Comparison of ENCODE assay signal across 26 mouse cellular contexts in genomic region chr17:5312307-5312706, GRCm38 (mm10).
A peak's percentile ranks its signal among the peaks of the same experiment; 100 is the strongest.
DNase-seq lines count a peak whose midpoint lies in the region; ATAC-seq and TF ChIP-seq lines count a peak whose summit lies in the region.
"Had no signal": no experiment of that assay in that cellular context is flagged by ENCODE, and none has a peak within 500 bp of the region (broad histone marks: within the 10 kb centered on the region; RNA-seq: fewer than 3 reads in every experiment).

No protein-coding gene starts in this region.

- 86% methylated on average over 5 of the region's 5 CpGs for WGBS in embryonic facial prominence, embryonic 14.5 days
- 95% methylated on average over 5 of the region's 5 CpGs for WGBS in embryonic facial prominence, embryonic 10.5 days
- 43% methylated on average over 5 of the region's 5 CpGs for WGBS in forebrain, embryonic 15.5 days
- WGBS in forebrain, embryonic 16.5 days: 50% methylated on average over 5 of the region's 5 CpGs
- 64% methylated on average over 5 of the region's 5 CpGs for WGBS in kidney, adult 2 months
- 76% methylated on average over 5 of the region's 5 CpGs for WGBS in midbrain, embryonic 14.5 days
- WGBS in midbrain, embryonic 13.5 days: 68% methylated on average over 5 of the region's 5 CpGs

- no peak for ATAC-seq in embryonic facial prominence, embryonic 14.5 days (ENCODE audit: low read depth)
- ATAC-seq in forebrain, embryonic 15.5 days (replicated peaks): no peak
- no peak for ATAC-seq in forebrain, embryonic 16.5 days
- ATAC-seq in midbrain, embryonic 14.5 days (ENCODE audit: low FRiP score, low TSS enrichment): no peak
- ATAC-seq in midbrain, embryonic 13.5 days: no peak
- ATAC-seq: activated CD4-positive, CD25-positive, alpha-beta regulatory T cell, adult 4 months; hindbrain, embryonic 16.5 days; intestine, embryonic 15.5 days had no signal

- H3K4me2 ChIP-seq in embryonic facial prominence, embryonic 14.5 days (ENCODE audit: low read depth, low read length): no peak overlapping the region
- no peak overlapping the region for H3K4me2 ChIP-seq in forebrain, embryonic 15.5 days (replicated peaks)
- no peak overlapping the region for H3K4me2 ChIP-seq in forebrain, embryonic 16.5 days (ENCODE audit: low read length)
- no peak overlapping the region for H3K4me2 ChIP-seq in midbrain, embryonic 14.5 days (ENCODE audit: low read length)
- no peak overlapping the region for H3K4me2 ChIP-seq in midbrain, embryonic 13.5 days (replicated peaks)
- H3K4me2 ChIP-seq: embryonic facial prominence, embryonic 13.5 days; heart, embryonic 12.5 days; heart, embryonic 15.5 days; hindbrain, embryonic 13.5 days; intestine, embryonic 15.5 days had no signal

- TF ChIP-seq CTCF in kidney, adult 2 months (conservative IDR thresholded peaks at IDR 0.05; ENCODE audit: insufficient read depth, insufficient read length, low read depth, low read length): no peak

- H3K36me3 ChIP-seq in embryonic facial prominence, embryonic 14.5 days (ENCODE audit: control insufficient read depth, insufficient read depth, low read length): peaks cover 37% of the 10 kb centered on the region
- H3K36me3 ChIP-seq in embryonic facial prominence, embryonic 10.5 days (replicated peaks): peaks cover 69% of the 10 kb centered on the region
- 0 out of 2 replicates have a peak, but pooled peaks cover 3% of the 10 kb centered on the region for H3K36me3 ChIP-seq in forebrain, embryonic 15.5 days
- peaks cover 2% of the 10 kb centered on the region; the same call in 1 of the 2 replicates for H3K36me3 ChIP-seq in forebrain, embryonic 16.5 days (ENCODE audit: control insufficient read depth, insufficient read depth)
- H3K36me3 ChIP-seq in kidney, adult 2 months (ENCODE audit: control insufficient read depth, insufficient read depth, low read length): no peaks in the 10 kb centered on the region; the same call in 1 of the 2 replicates
- H3K36me3 ChIP-seq in midbrain, embryonic 14.5 days (ENCODE audit: control insufficient read depth, insufficient read depth, low read length): peaks cover 21% of the 10 kb centered on the region
- H3K36me3 ChIP-seq in midbrain, embryonic 13.5 days: peaks cover 40% of the 10 kb centered on the region
- H3K36me3 ChIP-seq: intestine, embryonic 15.5 days had no signal

- H3K9ac ChIP-seq in embryonic facial prominence, embryonic 14.5 days (ENCODE audit: low read depth, low read length): no peak overlapping the region
- no peak overlapping the region for H3K9ac ChIP-seq in forebrain, embryonic 15.5 days (replicated peaks)
- H3K9ac ChIP-seq in forebrain, embryonic 16.5 days (replicated peaks; ENCODE audit: low read depth, low read length): no peak overlapping the region
- H3K9ac ChIP-seq in midbrain, embryonic 14.5 days (replicated peaks; ENCODE audit: low read length): no peak overlapping the region
- no peak overlapping the region; the same call in 1 of the 2 replicates for H3K9ac ChIP-seq in midbrain, embryonic 13.5 days (replicated peaks)
- H3K9ac ChIP-seq: embryonic facial prominence, embryonic 13.5 days; heart, embryonic 12.5 days; heart, embryonic 15.5 days; hindbrain, embryonic 13.5 days; intestine, embryonic 15.5 days had no signal

- H3K27me3 ChIP-seq in embryonic facial prominence, embryonic 14.5 days (replicated peaks; ENCODE audit: control insufficient read depth, insufficient read depth, low read length): no peaks in the 10 kb centered on the region
- no peaks in the 10 kb centered on the region for H3K27me3 ChIP-seq in embryonic facial prominence, embryonic 10.5 days (replicated peaks; ENCODE audit: low read depth, poor library complexity, severe bottlenecking)
- H3K27me3 ChIP-seq in forebrain, embryonic 15.5 days: no peaks in the 10 kb centered on the region
- H3K27me3 ChIP-seq in forebrain, embryonic 16.5 days (replicated peaks; ENCODE audit: control insufficient read depth, insufficient read depth, low read length): no peaks in the 10 kb centered on the region
- H3K27me3 ChIP-seq in kidney, adult 2 months (replicated peaks; ENCODE audit: control insufficient read depth, insufficient read depth, low read length): no peaks in the 10 kb centered on the region
- no peaks in the 10 kb centered on the region for H3K27me3 ChIP-seq in midbrain, embryonic 14.5 days (ENCODE audit: control insufficient read depth, insufficient read depth, low read length)
- H3K27me3 ChIP-seq in midbrain, embryonic 13.5 days: no peaks in the 10 kb centered on the region
- H3K27me3 ChIP-seq: embryonic facial prominence, embryonic 13.5 days; heart, embryonic 12.5 days; heart, embryonic 15.5 days; hindbrain, embryonic 13.5 days; intestine, embryonic 15.5 days had no signal

- no peak overlapping the region for H3K4me3 ChIP-seq in embryonic facial prominence, embryonic 14.5 days (ENCODE audit: low read depth, low read length)
- H3K4me3 ChIP-seq in embryonic facial prominence, embryonic 10.5 days: no peak overlapping the region
- H3K4me3 ChIP-seq in forebrain, embryonic 15.5 days: no peak overlapping the region
- no peak overlapping the region for H3K4me3 ChIP-seq in forebrain, embryonic 16.5 days (replicated peaks; ENCODE audit: low read length)
- no peak overlapping the region for H3K4me3 ChIP-seq in kidney, adult 2 months (ENCODE audit: insufficient read depth, low read depth, low read length)
- no peak overlapping the region for H3K4me3 ChIP-seq in midbrain, embryonic 14.5 days (replicated peaks; ENCODE audit: low read depth, low read length)
- no peak overlapping the region for H3K4me3 ChIP-seq in midbrain, embryonic 13.5 days (replicated peaks)
- H3K4me3 ChIP-seq: embryonic facial prominence, embryonic 13.5 days; heart, embryonic 12.5 days; heart, embryonic 15.5 days; hindbrain, embryonic 10.5 days; hindbrain, embryonic 13.5 days; intestine, embryonic 15.5 days had no signal

- no peaks in the 10 kb centered on the region for H3K9me3 ChIP-seq in embryonic facial prominence, embryonic 14.5 days (ENCODE audit: control insufficient read depth, low read length)
- H3K9me3 ChIP-seq in embryonic facial prominence, embryonic 10.5 days: no peaks in the 10 kb centered on the region
- H3K9me3 ChIP-seq in forebrain, embryonic 15.5 days: no peaks in the 10 kb centered on the region
- H3K9me3 ChIP-seq in forebrain, embryonic 16.5 days (ENCODE audit: control insufficient read depth, low read length): no peaks in the 10 kb centered on the region
- H3K9me3 ChIP-seq in midbrain, embryonic 14.5 days (ENCODE audit: control insufficient read depth, low read length): no peaks in the 10 kb centered on the region
- no peaks in the 10 kb centered on the region for H3K9me3 ChIP-seq in midbrain, embryonic 13.5 days
- H3K9me3 ChIP-seq: embryonic facial prominence, embryonic 13.5 days; heart, embryonic 12.5 days; heart, embryonic 15.5 days; hindbrain, embryonic 10.5 days; hindbrain, embryonic 13.5 days; intestine, embryonic 15.5 days had no signal

- DNase-seq in embryonic facial prominence, embryonic 14.5 days (ENCODE audit: low spot score): peak; percentile 46
- no peak for DNase-seq in embryonic facial prominence, embryonic 10.5 days (ENCODE audit: low spot score)
- DNase-seq in kidney, adult 2 months: peak; percentile 34
- DNase-seq in kidney, adult 11 months: no peak
- DNase-seq in midbrain, embryonic 14.5 days: peak; percentile 30
- DNase-seq: adrenal gland, adult 8-10 months; adrenal gland, postnatal 36 days; cerebellum, adult 11 months; cerebellum, adult 2 months; cerebellum, adult 9-11 months; cerebellum, postnatal 25 days; gastrocnemius, postnatal 25 days; heart, adult 18-20 months; heart, postnatal 10 days; heart, postnatal 36 days had no signal

- peaks cover 15% of the 10 kb centered on the region for H3K4me1 ChIP-seq in embryonic facial prominence, embryonic 14.5 days (ENCODE audit: control insufficient read depth, insufficient read depth, low read length)
- H3K4me1 ChIP-seq in embryonic facial prominence, embryonic 10.5 days: peaks cover 4% of the 10 kb centered on the region; the same call in 1 of the 2 replicates
- H3K4me1 ChIP-seq in forebrain, embryonic 15.5 days: peaks cover 39% of the 10 kb centered on the region
- H3K4me1 ChIP-seq in forebrain, embryonic 16.5 days (replicated peaks; ENCODE audit: control insufficient read depth, insufficient read depth, low read length): peaks cover 38% of the 10 kb centered on the region
- H3K4me1 ChIP-seq in kidney, adult 2 months (ENCODE audit: control insufficient read depth, insufficient read depth, low read length): peaks cover 18% of the 10 kb centered on the region
- peaks cover 3% of the 10 kb centered on the region; the same call in 1 of the 2 replicates for H3K4me1 ChIP-seq in midbrain, embryonic 14.5 days (ENCODE audit: control insufficient read depth, insufficient read depth, low read length)
- H3K4me1 ChIP-seq in midbrain, embryonic 13.5 days (replicated peaks): peaks cover 19% of the 10 kb centered on the region
- H3K4me1 ChIP-seq: hindbrain, embryonic 10.5 days had no signal

- no peak for TF ChIP-seq POLR2A in kidney, adult 2 months (IDR thresholded peaks at IDR 0.05; ENCODE audit: low read depth, low read length)

- no peak overlapping the region for H3K27ac ChIP-seq in embryonic facial prominence, embryonic 14.5 days (replicated peaks; ENCODE audit: low read depth, low read length)
- H3K27ac ChIP-seq in embryonic facial prominence, embryonic 10.5 days (replicated peaks): no peak overlapping the region
- H3K27ac ChIP-seq in forebrain, embryonic 15.5 days (replicated peaks): peak overlapping the region; percentile 90
- H3K27ac ChIP-seq in forebrain, embryonic 16.5 days (ENCODE audit: low read length): no peak overlapping the region
- H3K27ac ChIP-seq in kidney, adult 2 months (ENCODE audit: insufficient read depth, low read depth, low read length): no peak overlapping the region
- H3K27ac ChIP-seq in midbrain, embryonic 14.5 days (replicated peaks; ENCODE audit: low read depth, low read length): no peak overlapping the region
- H3K27ac ChIP-seq in midbrain, embryonic 13.5 days: no peak overlapping the region
- H3K27ac ChIP-seq: embryonic facial prominence, embryonic 13.5 days; heart, embryonic 15.5 days; hindbrain, embryonic 10.5 days; hindbrain, embryonic 13.5 days; intestine, embryonic 15.5 days had no signal

Comparison
In these comparisons a context has a peak if more than half of its experiments do, and no peak if none do; other contexts are left out.
1. DNase-seq: peak in embryonic facial prominence, embryonic 14.5 days (single experiment), kidney, adult 2 months (single experiment) and midbrain, embryonic 14.5 days (single experiment); none in embryonic facial prominence, embryonic 10.5 days (single experiment) and kidney, adult 11 months (single experiment).